Mouse (Mus musculus): Measurements from ENCODE around the gene Gtse1. TPM values are rescaled to one million over a fixed set of nuclear protein-coding genes. Genes with fewer than 3 reads are reported as not detected.

The Gtse1 gene
- polyA plus RNA-seq, 1 experiment from 2014 or later = 27.4 TPM

DNA sequence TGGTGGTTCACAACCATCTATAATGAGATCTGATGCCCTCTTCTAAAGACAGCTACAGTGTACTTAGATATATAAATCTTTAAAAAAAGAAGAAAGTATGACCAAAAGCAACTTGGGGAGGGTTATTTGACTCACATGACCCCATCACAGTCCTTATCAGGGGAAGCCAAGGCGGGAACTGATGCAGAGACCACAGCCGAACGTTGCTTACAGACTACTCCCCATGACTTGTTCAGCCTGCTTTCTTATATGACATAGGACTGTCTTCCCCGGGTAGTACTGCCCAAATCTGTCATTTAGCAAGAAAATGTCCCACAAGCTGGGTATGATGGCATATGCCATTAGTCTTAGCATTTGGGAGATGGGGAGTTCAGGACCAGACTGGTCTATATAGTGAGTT, 29.7 kb downstream of the Gtse1 start:
- no peak overlapping the region for H3K4me3 ChIP-seq (ENCODE audit: low read depth, low read length)
- H3K36me3 ChIP-seq (ENCODE audit: control insufficient read depth, insufficient read depth, low read length) = peaks cover 71% of the 10 kb centered on the region
- no peak overlapping the region for H3K4me2 ChIP-seq (ENCODE audit: low read length)
- no peak overlapping the region for H3K9ac ChIP-seq (ENCODE audit: low read length)
- DNase-seq (ENCODE audit: low spot score) (no peak), ATAC-seq (replicated peaks; ENCODE audit: low FRiP score, low TSS enrichment, low read depth) (no peak)
- no peaks in the 10 kb centered on the region for H3K4me1 ChIP-seq (replicated peaks; ENCODE audit: control insufficient read depth, insufficient read depth, low read length)
- no peaks in the 10 kb centered on the region for H3K27me3 ChIP-seq (replicated peaks; ENCODE audit: control insufficient read depth, insufficient read depth, low read length)
- H3K27ac ChIP-seq (ENCODE audit: low read depth) = no peak overlapping the region
- H3K9me3 ChIP-seq (ENCODE audit: control insufficient read depth, low read length) = no peaks in the 10 kb centered on the region
- WGBS = 89% methylated on average over 4 of the region's 4 CpGs

DNA sequence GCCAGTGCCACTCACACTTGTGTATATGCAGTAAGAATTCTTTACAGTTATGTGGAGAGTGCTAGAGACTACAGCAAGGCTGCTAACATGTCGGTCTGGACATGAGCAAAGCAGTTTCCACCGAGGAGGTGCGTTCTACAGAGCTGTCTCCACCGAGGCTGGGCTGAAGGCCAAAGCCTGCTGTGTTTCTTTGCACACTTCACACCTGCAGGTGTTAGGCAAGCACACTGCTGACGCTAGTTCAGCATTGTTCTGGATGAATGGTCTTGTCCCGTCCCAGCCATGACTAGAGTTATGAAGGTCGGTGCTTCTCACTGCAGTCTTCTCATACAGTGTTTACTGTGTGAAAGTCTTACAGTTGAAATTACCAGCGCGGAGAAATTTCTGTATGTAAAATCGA, 32.4 kb downstream of the Gtse1 start:
- Histone ChIP-seq H3K27me3 (replicated peaks; ENCODE audit: control insufficient read depth, insufficient read depth, low read length) (no peaks in the 10 kb centered on the region), H3K4me3 (ENCODE audit: low read depth, low read length) (no peak overlapping the region), H3K9me3 (ENCODE audit: control insufficient read depth, low read length) (no peaks in the 10 kb centered on the region), H3K4me2 (ENCODE audit: low read length) (no peak overlapping the region), H3K27ac (ENCODE audit: low read depth) (no peak overlapping the region), H3K9ac (ENCODE audit: low read length) (no peak overlapping the region), H3K4me1 (replicated peaks; ENCODE audit: control insufficient read depth, insufficient read depth, low read length) (no peaks in the 10 kb centered on the region), H3K36me3 (ENCODE audit: control insufficient read depth, insufficient read depth, low read length) (peaks cover 73% of the 10 kb centered on the region)
- DNase-seq (ENCODE audit: low spot score) (no peak), ATAC-seq (replicated peaks; ENCODE audit: low FRiP score, low TSS enrichment, low read depth) (no peak)
- WGBS = 88% methylated on average over 10 of the region's 10 CpGs

DNA sequence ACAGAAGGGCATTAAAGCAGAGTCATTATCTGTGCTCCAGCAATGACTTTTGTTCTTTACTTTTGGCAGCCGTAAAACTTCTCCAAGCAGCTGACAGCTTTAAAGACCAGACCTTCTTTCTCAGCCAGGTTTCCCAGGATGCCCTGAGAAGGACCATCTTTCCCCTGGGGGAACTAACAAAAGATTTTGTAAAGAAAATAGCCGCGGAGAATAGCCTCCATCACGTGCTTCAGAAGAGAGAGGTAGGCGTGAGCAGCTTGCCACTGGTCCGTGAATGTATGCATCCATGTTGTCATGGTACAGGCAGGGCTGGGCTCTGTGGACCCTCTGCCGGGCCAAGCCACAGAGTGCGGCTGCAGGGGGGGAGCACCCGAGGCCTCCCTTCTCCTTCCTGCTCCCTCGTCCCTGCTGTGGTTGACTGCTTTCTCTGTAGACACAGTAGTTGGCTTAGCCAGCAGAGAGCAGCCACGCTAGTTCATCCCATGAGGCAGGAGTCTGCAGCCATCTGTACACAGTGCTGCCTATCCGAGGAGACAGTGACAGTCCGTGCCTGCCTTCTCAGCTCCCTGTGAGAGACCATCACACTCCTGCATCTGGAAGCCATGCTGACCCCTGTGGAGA, 33.1 kb downstream of the Gtse1 start:
- no peaks in the 10 kb centered on the region for H3K4me1 ChIP-seq (replicated peaks; ENCODE audit: control insufficient read depth, insufficient read depth, low read length)
- DNase-seq (ENCODE audit: low spot score) = no peak
- no peak overlapping the region for H3K27ac ChIP-seq (ENCODE audit: low read depth)
- peaks cover 79% of the 10 kb centered on the region for H3K36me3 ChIP-seq (ENCODE audit: control insufficient read depth, insufficient read depth, low read length)
- H3K4me3 ChIP-seq (ENCODE audit: low read depth, low read length) = no peak overlapping the region
- H3K9ac ChIP-seq (ENCODE audit: low read length) = no peak overlapping the region
- H3K4me2 ChIP-seq (ENCODE audit: low read length) = no peak overlapping the region
- WGBS = 80% methylated on average over 13 of the region's 13 CpGs
- ATAC-seq (replicated peaks; ENCODE audit: low FRiP score, low TSS enrichment, low read depth) = no peak
- H3K27me3 ChIP-seq (replicated peaks; ENCODE audit: control insufficient read depth, insufficient read depth, low read length) = no peaks in the 10 kb centered on the region
- no peaks in the 10 kb centered on the region for H3K9me3 ChIP-seq (ENCODE audit: control insufficient read depth, low read length)

DNA sequence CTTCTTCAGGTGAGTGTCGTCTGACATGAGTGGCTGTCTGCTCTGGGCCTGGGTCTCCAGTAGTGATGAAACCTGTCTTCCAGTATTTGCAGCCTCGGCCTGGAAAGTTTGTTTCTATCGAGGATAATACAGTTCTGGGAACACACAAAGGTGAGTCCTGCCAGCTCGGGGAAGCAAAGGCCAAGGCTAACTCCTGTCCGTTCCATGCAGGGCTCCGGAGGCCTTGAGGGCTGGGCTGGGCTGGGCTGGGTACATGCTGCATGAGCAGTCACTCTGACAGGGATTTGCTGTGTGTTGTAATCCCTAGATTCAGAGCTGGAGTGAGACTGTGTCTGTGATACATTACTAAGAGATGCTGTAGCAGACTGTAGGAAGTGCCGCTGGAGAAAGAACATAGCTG, 34.3 kb downstream of the Gtse1 start:
- H3K36me3 ChIP-seq (ENCODE audit: control insufficient read depth, insufficient read depth, low read length) = peaks cover 83% of the 10 kb centered on the region

DNA sequence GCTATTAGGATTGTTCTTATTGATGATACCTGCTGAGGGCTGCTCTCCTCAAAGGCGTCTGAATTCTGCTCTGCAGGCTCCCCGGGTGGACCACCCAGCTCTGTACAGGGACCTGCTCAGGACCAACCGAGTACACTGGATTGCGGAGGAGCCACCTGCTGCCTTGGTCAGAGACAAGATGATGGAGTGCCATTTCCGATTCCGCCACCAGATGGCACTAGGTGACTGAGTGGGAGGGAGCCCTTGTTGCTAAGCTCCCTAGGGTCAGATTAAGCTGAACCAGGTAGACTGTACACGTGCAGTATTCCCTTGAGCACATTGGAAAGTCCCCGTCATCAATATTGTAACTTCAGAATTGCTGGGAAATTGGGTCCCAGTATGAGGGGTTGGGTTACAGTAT, 36.7 kb downstream of the Gtse1 start:
- Histone ChIP-seq H3K4me2 (ENCODE audit: low read length) (no peak overlapping the region), H3K27ac (ENCODE audit: low read depth) (no peak overlapping the region), H3K9me3 (ENCODE audit: control insufficient read depth, low read length) (no peaks in the 10 kb centered on the region), H3K27me3 (replicated peaks; ENCODE audit: control insufficient read depth, insufficient read depth, low read length) (no peaks in the 10 kb centered on the region), H3K4me3 (ENCODE audit: low read depth, low read length) (no peak overlapping the region), H3K9ac (ENCODE audit: low read length) (no peak overlapping the region), H3K4me1 (replicated peaks; ENCODE audit: control insufficient read depth, insufficient read depth, low read length) (no peaks in the 10 kb centered on the region; the same call in 1 of the 2 replicates), H3K36me3 (ENCODE audit: control insufficient read depth, insufficient read depth, low read length) (peaks cover 74% of the 10 kb centered on the region)
- peak; percentile 38; the same call in 1 of the 2 replicates for ATAC-seq (replicated peaks; ENCODE audit: low FRiP score, low TSS enrichment, low read depth)
- peak; percentile 97 for DNase-seq (ENCODE audit: low spot score)
- 17% methylated on average over 8 of the region's 8 CpGs for WGBS

More for the DNA sequence above, 34.3 kb downstream of the Gtse1 start:
- Histone ChIP-seq H3K27ac (ENCODE audit: low read depth) (no peak overlapping the region), H3K4me3 (ENCODE audit: low read depth, low read length) (no peak overlapping the region), H3K4me2 (ENCODE audit: low read length) (no peak overlapping the region), H3K9ac (ENCODE audit: low read length) (no peak overlapping the region), H3K4me1 (replicated peaks; ENCODE audit: control insufficient read depth, insufficient read depth, low read length) (no peaks in the 10 kb centered on the region), H3K9me3 (ENCODE audit: control insufficient read depth, low read length) (no peaks in the 10 kb centered on the region), H3K27me3 (replicated peaks; ENCODE audit: control insufficient read depth, insufficient read depth, low read length) (no peaks in the 10 kb centered on the region)
- 92% methylated on average over 7 of the region's 7 CpGs for WGBS
- DNase-seq (ENCODE audit: low spot score) (no peak), ATAC-seq (replicated peaks; ENCODE audit: low FRiP score, low TSS enrichment, low read depth) (no peak)

DNA sequence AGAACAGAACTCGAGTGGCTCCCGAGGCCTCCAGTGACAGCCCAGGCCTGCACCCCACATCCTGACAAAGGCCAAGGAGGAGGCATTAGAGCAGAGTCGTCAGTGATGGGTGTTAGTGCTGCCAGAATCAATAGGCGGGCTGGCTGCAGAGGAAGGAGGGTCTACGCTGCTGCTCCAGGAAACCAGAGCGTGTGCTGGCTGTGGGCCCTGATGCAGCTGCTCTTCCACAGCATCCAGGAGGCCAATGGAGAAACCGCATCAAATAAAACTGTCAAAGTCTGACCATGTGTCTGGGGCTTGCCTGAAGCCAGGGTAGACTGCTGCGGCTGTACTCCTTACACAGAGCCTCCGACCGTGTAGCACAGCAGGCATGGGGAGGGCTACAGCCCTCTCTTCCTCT, 37.6 kb downstream of the Gtse1 start:
- ATAC-seq (replicated peaks; ENCODE audit: low FRiP score, low TSS enrichment, low read depth) (no peak), DNase-seq (ENCODE audit: low spot score) (no peak)
- H3K4me1 ChIP-seq (replicated peaks; ENCODE audit: control insufficient read depth, insufficient read depth, low read length) = no peaks in the 10 kb centered on the region; the same call in 1 of the 2 replicates
- H3K27me3 ChIP-seq (replicated peaks; ENCODE audit: control insufficient read depth, insufficient read depth, low read length) = no peaks in the 10 kb centered on the region
- no peak overlapping the region for H3K4me2 ChIP-seq (ENCODE audit: low read length)
- H3K9me3 ChIP-seq (ENCODE audit: control insufficient read depth, low read length) = no peaks in the 10 kb centered on the region
- peaks cover 66% of the 10 kb centered on the region for H3K36me3 ChIP-seq (ENCODE audit: control insufficient read depth, insufficient read depth, low read length)
- H3K9ac ChIP-seq (ENCODE audit: low read length) = no peak overlapping the region
- H3K4me3 ChIP-seq (ENCODE audit: low read depth, low read length) = no peak overlapping the region
- H3K27ac ChIP-seq (ENCODE audit: low read depth) = no peak overlapping the region
- WGBS = 86% methylated on average over 10 of the region's 10 CpGs

DNA sequence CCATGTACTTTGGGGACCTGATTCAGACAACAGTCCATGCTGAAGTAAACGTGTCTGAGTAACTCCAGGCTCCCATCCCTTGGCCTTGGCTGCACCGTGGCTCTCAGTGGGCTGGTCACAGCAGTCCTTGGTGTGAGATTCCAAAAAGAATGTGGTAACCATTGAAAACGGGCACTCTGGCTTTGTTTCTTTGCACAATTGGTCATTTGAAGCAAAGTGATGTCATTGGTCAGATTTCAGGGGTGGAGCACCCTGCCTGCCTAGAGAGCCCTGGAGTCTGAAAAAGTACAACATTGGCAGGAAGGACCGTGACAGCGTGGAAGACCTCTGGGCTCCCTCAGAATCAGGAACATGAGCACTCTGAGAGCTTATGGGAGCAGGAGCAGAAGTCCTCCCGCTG, 39.9 kb downstream of the Gtse1 start:
- DNase-seq (ENCODE audit: low spot score) = no peak
- H3K4me2 ChIP-seq (ENCODE audit: low read length) = no peak overlapping the region
- 66% methylated on average over 6 of the region's 6 CpGs for WGBS
- no peaks in the 10 kb centered on the region; the same call in 1 of the 2 replicates for H3K4me1 ChIP-seq (replicated peaks; ENCODE audit: control insufficient read depth, insufficient read depth, low read length)
- H3K27ac ChIP-seq (ENCODE audit: low read depth) = no peak overlapping the region
- H3K27me3 ChIP-seq (replicated peaks; ENCODE audit: control insufficient read depth, insufficient read depth, low read length) = no peaks in the 10 kb centered on the region
- no peak overlapping the region for H3K9ac ChIP-seq (ENCODE audit: low read length)
- peaks cover 44% of the 10 kb centered on the region for H3K36me3 ChIP-seq (ENCODE audit: control insufficient read depth, insufficient read depth, low read length)
- H3K4me3 ChIP-seq (ENCODE audit: low read depth, low read length) = no peak overlapping the region
- H3K9me3 ChIP-seq (ENCODE audit: control insufficient read depth, low read length) = no peaks in the 10 kb centered on the region
- ATAC-seq (replicated peaks; ENCODE audit: low FRiP score, low TSS enrichment, low read depth) = no peak

DNA sequence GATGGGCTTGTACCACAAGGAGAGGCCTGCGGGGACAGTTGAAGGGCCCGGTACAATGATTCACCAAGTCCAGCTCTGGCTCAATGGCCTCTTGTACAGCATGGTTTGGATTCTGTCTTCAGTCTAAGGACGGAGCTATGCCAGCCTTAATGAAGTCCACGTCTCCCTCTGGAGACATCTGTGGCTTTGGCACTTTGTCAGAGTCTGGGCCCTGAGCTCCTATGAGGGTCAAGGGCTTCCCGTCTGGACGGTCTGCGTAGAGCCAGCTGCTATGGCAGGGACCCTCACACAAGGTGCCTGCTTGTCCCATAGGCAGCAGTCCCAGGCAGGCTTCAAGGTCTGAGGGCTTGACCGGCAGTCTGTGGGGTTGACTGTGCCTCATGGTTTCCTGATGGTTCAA, 40.8 kb downstream of the Gtse1 start:
- Histone ChIP-seq H3K4me2 (ENCODE audit: low read length) (no peak overlapping the region), H3K9ac (ENCODE audit: low read length) (no peak overlapping the region), H3K4me3 (ENCODE audit: low read depth, low read length) (no peak overlapping the region), H3K27me3 (replicated peaks; ENCODE audit: control insufficient read depth, insufficient read depth, low read length) (no peaks in the 10 kb centered on the region), H3K36me3 (ENCODE audit: control insufficient read depth, insufficient read depth, low read length) (peaks cover 35% of the 10 kb centered on the region), H3K9me3 (ENCODE audit: control insufficient read depth, low read length) (no peaks in the 10 kb centered on the region), H3K4me1 (replicated peaks; ENCODE audit: control insufficient read depth, insufficient read depth, low read length) (no peaks in the 10 kb centered on the region; the same call in 1 of the 2 replicates), H3K27ac (ENCODE audit: low read depth) (no peak overlapping the region)
- DNase-seq (ENCODE audit: low spot score) = no peak
- no peak for ATAC-seq (replicated peaks; ENCODE audit: low FRiP score, low TSS enrichment, low read depth)
- 67% methylated on average over 8 of the region's 8 CpGs for WGBS

DNA sequence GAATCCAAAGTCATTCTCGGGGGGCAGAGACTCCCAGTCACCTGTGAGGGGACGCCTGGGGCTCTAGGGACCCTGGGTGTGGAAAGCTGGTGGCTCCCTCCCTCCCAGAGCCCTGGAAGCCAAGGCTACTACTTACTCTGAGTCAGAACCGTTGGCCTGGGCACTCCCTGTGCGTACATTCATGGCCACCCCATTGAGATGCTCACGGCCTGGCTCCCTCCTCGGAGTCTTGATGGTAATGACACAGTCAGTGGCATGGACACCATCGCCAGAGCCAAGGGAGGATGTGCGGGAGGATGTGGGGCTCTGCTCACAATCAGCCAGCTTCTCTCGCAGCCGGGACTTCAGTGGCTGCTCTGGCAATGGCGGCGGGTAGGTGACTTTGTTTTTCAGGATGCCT, 41.3 kb downstream of the Gtse1 start:
- Histone ChIP-seq H3K9ac (ENCODE audit: low read length) (no peak overlapping the region), H3K27ac (ENCODE audit: low read depth) (no peak overlapping the region), H3K4me1 (replicated peaks; ENCODE audit: control insufficient read depth, insufficient read depth, low read length) (no peaks in the 10 kb centered on the region; the same call in 1 of the 2 replicates), H3K9me3 (ENCODE audit: control insufficient read depth, low read length) (no peaks in the 10 kb centered on the region), H3K4me3 (ENCODE audit: low read depth, low read length) (no peak overlapping the region), H3K4me2 (ENCODE audit: low read length) (no peak overlapping the region), H3K27me3 (replicated peaks; ENCODE audit: control insufficient read depth, insufficient read depth, low read length) (no peaks in the 10 kb centered on the region), H3K36me3 (ENCODE audit: control insufficient read depth, insufficient read depth, low read length) (peaks cover 30% of the 10 kb centered on the region)
- 79% methylated on average over 12 of the region's 12 CpGs for WGBS
- ATAC-seq (replicated peaks; ENCODE audit: low FRiP score, low TSS enrichment, low read depth) = no peak
- no peak for DNase-seq (ENCODE audit: low spot score)
